8 mouse cellular contexts compared by ENCODE assay signal in the genomic region with DNA sequence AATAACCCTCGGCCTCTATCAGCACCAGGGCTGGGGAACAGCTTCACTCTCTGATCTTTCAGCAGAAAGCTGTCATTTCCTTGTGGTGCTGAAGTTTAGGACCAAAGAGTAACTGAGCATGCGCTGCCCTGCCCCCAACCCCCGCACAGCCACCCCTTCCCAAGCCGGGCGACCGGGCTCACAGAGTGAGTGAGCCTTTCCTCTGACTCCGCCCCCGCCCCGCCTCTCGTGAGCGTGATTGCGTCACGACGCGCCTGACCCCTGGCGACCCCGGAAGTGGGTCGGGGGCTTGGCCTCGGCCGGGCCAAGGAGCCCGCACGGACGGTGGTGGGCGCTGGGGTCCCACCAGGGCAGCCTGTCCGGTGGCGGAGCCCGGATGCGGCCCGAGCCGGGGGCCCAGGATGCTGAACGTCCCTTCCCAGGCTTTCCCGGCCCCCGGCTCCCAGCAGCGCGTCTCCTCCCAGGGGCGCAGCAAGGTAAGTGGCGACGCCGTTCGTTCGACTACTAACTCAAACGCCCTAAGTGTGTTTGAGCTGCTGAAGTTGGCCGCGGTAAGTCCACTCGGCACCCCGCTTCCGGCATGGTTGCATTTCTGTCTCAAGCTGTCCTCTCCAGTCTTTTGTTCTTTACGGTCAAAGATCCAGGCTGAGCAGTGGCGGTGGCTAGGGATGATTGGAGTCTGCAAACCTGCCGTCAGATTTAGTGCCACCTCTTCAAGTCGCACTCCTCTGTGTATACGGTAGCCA. TPM values are rescaled to one million over a fixed set of nuclear protein-coding genes. Genes with fewer than 3 reads are reported as not detected.
A peak's percentile ranks its signal among the peaks of the same experiment; 100 is the strongest.
DNase-seq lines count a peak whose midpoint lies in the region; ATAC-seq lines count a peak whose summit lies in the region.

A gene (plus strand): TSS at position 237 of the 746 bp plus-strand sequence.

- peak; percentile 96 to 99 for DNase-seq in adrenal gland, adult (ENCODE audit: inconsistent age in 2 of 2, low spot score in 1 of 2)
- peak; percentile 98 for DNase-seq in embryo, embryonic 10.5 days (ENCODE audit: low spot score)
- DNase-seq in gastrocnemius, postnatal 14 days, result peak; percentile 96
- peak; percentile 93 to 98 for DNase-seq in left cerebral cortex, postnatal 10 days (ENCODE audit: extremely low spot score in 1 of 2, low spot score in 2 of 2)
- DNase-seq in right cerebral cortex, postnatal 25 days, result peak; percentile 93
- DNase-seq in urinary bladder, postnatal 4 days (ENCODE audit: low spot score in 2 of 2), result peak; percentile 93 to 97

- intact Hi-C loops in gastrocnemius, postnatal 14 days (cut with DNase I; ENCODE audit: low total_unique reads), result no loop called here
- intact Hi-C loops in left cerebral cortex, postnatal 10 days (cut with DNase I), result no loop called here

- peak; percentile 96 for ATAC-seq in inflammation-experienced regulatory T-cells, adult 6 months
- ATAC-seq in megakaryocyte-erythroid progenitor cell, adult 5-6 weeks (replicated peaks; ENCODE audit: low FRiP score, low TSS enrichment, poor library complexity, severe bottlenecking), result peak; percentile 98

RNA-seq across cellular contexts. Expression of the gene that starts here (rescaled TPM):
- total RNA-seq in gastrocnemius, postnatal 14 days (2021), result 10 to 100 TPM; 19.9 to 21.6 TPM
- polyA plus RNA-seq in inflammation-experienced regulatory T-cells, adult 6 months (2017; shearing (Covaris generic)), result 10 to 100 TPM; 22.9 to 44.6 (median 23.7) TPM
- total RNA-seq in left cerebral cortex, postnatal 10 days (2021), result 10 to 100 TPM; 30.3 to 32.0 TPM
- 68.7 and 93.2 TPM in 2 replicates for total RNA-seq in megakaryocyte-erythroid progenitor cell, adult 5-6 weeks (2014; fragmentation: Nextera tagmentation)
- total RNA-seq in megakaryocyte-erythroid progenitor cell, adult 5-6 weeks (2017), result 88.7 and 124 TPM in 2 replicates

Comparison
In these comparisons a context has a peak if more than half of its experiments do, and no peak if none do; other contexts are left out.
1. Peak in every context shown above with its lines: DNase-seq and ATAC-seq.